Mouse (Mus musculus): ENCODE data around the gene Fndc11.
"Not testable (repeated sequence)": the region's sequence is repeated elsewhere in the genome, so short reads cannot be mapped to it uniquely, and the experiment has no call there.

The Fndc11 gene

GRCm38 (mm10) chr2:181219538-181220216 is at the start of gene Fndc11:
Gene Fndc11, plus strand, starts transcription at chr2:181220013.
- peak; percentile 45 for DNase-seq

DNA sequence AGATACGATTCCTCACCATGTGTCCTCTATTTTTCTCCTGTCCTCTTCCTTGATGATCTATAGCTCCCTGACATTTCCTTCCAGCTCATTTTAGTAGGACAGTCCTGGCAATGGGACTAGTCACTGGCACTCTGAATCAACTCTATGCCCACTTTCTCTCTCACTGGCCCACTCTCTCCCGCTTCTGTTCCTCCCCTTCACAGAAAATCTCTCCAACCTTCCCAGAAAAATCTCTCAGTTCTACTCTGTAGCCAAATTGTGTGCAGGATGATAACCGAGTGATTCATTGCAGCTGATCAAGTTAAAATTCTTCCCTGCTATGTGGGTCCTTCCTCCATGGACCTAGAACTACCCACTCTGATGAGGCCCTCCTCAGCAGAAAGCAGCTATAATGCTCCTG is 45.2 kb upstream of the Fndc11 start:
- DNase-seq = no peak

DNA sequence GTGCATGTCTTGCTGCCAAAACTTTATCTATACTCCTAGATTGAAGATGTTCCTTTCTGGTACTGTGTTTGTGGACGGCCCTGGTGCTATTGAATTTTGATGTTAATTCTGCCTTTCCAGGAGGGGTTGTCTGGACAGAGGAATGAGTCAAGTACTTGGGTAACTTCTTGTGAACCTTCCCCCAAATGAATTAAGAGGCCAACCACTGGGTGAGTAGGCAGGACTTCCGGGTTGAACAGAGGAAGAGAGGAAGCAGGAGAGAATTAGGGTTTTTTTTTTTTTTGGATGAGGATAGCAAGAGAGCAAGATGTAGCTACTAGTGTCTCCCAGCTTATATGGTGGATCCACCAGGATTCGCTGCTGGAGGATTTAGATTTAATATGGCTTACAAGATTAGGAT is 41.8 kb upstream of the Fndc11 start:
- no peak for DNase-seq

GRCm38 (mm10) chr2:181178471-181178870 is 41.3 kb upstream of the Fndc11 start:
- DNase-seq = no peak

DNA sequence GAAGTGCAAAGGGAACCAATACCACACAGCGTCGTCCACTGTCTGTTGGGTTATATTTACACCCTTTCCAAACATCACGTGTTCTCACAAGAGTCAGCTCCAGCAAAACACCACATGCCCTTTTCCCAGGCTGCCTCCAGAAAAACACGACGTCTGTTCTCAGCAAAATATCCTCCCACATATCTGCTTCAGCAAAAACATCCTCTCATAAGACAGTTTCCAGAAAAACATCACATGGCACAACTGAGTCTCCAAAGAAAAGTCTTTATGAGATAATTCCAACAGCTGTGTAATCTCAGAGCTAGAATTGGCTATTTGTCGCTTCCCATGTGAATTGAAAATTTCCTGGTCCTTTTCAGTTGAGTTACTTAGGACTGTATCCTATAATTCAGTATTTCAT is 38.9 kb upstream of the Fndc11 start:
- DNase-seq = no peak

DNA sequence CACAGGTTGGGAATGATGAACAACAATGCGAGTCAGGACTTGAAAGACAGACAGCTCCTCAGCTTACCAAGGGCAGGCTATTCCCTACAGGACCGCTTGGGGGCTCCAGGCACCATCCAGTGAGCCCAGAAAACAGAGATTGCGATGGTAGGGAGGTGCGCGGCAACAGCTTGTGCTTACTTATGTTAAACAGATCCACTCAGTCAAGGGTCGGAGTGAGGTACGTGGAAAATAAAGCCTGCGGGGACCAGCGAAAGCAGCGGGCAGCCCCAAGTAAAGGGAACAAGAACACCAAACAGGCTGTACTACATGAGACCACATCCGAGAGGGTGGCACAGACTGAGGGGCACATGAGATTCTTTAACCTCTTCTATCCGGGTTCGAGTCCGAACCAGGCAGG is 33.2 kb upstream of the Fndc11 start:
- peak; percentile 87 for DNase-seq

DNA sequence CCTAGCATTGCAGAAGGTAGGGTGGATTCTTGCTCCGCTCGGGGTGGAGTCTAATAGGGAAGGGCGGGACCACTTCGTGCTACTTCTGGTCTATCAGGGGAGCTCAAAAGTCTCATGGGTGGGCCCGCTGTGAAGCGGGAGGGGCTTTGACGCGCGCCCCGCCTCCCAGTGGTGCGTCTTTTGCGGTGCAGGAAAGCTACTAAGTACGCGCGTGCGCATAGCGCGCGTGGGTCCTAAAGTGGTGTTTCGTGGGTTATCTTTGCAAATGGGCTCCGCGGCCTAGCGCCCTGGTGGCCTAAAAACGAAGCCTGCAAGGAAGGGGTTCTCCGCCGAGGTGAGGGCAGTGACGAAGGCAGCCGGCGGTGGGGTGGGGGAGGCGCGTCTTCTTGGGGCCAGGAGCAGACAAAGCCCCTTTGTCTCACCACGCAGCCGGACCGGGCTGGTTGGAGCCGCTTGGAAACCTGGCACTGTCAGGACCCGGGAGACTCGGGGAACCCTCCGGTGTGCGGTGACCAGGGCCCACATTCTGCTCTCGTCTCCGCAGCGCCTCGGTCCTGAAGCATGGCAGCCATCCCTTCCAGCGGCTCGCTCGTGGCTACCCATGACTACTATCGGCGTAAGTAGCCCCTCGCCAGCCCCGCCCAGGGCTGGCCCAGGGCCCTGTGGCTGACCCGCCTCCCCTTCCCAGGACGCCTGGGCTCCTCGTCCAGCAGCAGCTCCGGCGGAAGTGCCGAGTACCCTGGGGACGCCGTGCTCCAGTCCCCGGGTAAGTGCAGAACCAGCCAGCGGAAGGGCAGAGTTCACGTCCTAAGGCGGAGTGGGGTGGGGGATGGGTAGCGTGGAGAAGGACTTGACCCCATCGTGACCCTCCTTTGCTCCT is 32.5 kb upstream of the Fndc11 start, which contains the start of gene Ppdpf:
TSS of gene Ppdpf (plus strand) at position 127 of the 880 bp plus-strand sequence.
- DNase-seq = peak; percentile 95

DNA sequence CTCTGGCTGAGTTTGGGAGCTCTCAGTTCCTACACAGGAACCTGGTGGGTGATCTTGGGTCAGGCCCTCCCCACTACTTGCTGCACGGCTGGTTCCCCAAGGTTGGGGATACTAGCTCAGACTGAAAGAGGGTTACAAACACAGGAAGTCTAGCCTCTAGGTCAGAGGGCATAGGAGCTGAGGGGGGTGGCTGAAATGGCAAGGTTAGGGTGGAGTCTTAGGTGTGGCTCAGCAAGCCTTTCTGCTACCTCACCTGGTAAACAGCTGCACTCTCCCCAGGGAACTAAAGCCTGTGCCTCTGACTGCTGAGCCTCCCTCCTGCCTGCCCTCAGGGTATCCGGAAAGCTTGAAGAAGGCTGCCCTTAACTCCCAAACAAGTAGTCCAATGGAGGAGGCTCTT is 31.1 kb upstream of the Fndc11 start:
- DNase-seq = no peak

DNA sequence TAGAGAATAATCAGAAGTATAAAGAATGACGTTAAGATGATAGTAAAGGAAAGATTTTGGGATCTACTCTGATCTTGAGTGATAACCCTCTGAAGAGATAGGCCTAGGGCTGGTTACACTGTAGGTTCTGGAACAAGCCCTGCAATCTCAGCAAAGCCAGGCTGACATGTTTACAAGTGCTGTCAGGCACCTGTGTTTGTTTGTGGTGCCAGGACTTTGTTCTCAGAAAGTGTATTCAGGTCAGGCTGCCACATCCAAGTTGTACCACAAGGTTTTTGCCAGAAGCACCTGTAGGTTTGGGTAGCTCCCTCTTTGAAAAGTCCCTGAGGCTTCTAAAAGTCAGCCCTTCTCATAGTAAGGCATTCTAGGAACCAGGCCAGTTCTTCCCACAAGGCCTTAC is 30.5 kb upstream of the Fndc11 start:
- no peak for DNase-seq

- not testable (repeated sequence) for DNase-seq
Measured at GRCm38 (mm10) chr2:181191385-181191784, 28.4 kb upstream of the Fndc11 start.

- no peak for DNase-seq
Measured at GRCm38 (mm10) chr2:181191936-181192335, 27.9 kb upstream of the Fndc11 start.

DNA sequence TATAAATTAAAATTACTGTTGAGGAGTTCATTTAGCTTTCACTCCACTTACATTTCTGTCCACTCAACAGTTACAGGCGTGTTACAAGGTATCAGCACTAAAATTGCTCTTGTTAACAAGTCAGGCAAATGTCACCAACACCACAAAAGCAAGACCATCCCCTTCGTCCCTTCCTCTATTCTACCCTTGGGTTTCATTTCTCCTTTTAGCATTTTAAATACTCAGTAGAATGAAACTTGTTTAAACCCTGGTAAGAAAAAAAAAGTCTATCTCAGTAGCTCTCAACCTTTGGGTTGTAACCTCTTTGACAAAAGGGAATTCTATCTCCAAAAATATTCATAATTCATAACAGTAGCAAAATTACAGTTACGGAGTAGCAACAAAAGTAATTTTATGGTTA is 26.8 kb upstream of the Fndc11 start:
- DNase-seq = no peak

- DNase-seq = no peak
Measured at GRCm38 (mm10) chr2:181196628-181197300, 23.0 kb upstream of the Fndc11 start.

DNA sequence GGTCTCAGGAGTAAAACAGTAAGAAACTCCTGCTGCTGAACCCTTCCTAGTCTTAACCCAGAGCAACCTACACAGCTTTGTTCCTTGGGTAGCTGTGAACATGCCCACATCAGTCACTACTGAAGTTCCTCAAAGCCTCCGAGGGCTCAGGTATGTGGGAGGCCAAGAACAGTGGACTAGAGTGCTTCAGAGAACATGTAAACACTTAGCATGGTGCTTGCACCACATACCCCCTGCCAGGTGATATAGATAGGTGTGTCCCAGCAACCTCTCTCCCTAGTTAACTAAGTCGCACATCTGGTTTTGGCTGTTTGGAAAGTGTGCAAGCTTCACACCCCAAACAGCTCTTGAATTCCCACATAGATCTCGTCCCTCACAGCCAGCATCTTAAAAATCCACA is 18.2 kb upstream of the Fndc11 start:
- no peak for DNase-seq

GRCm38 (mm10) chr2:181202422-181202821 is 17.4 kb upstream of the Fndc11 start, which contains the start of gene Ptk6:
Gene Ptk6, minus strand, starts transcription at chr2:181202789.
- no peak for DNase-seq

DNA sequence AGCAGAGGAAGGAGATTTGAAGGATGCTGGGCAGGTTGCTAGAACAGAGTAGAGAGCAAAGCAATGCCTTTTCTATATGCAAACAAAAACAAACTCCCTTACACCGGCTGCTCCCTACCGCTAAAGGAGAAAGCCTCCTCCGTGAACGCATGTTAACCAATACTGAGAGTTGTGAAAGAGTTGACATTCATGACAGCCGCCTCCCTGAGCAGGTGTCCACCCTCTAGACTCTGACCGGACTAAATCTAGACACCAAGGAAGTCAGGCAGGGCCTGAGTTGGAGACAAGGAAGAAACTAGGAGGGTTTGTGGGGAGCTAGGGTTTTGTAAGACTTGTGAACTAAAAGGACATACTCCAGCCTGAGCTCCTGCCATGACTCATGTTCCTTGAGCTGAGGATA is 16.9 kb upstream of the Fndc11 start:
- no peak for DNase-seq

DNA sequence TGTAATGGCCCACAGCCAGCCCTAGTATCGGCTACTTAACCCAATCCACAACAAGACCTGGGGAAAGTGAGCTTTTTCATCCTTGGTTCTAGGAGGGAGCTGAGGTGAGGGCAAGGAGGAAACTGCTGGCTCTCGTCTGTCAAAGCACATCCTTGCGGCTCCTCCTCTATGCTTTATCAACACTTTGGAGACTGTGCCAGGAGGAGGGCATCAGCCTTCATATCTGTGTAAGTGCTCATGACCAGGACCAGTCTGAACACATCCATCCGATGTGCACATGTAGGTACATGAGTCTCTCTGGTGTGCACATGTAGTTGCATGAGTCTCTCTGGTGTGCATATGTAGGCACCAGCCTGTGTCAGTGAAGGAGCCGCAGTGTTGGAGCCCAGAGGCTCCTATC is 14.1 kb upstream of the Fndc11 start:
- no peak for DNase-seq

DNA sequence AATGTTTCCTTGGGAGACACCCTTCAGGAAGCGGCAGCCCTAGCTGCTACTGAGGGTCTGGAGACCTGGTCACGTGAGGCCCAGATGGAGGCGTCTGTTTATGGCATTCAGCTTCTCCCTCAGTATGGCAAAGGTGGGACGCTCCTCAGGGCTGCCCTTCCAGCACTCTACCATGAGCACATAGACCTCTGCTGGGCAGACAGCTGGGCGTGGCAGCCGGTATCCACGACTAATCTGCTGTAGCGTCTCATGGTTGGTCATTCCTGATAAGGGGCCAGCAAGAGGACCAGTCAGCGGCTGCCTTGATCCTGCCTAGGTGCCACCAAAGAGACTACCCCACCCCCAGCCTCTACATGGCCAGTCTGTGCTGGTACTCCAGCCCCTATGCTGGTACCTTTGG is 13.7 kb upstream of the Fndc11 start:
- no peak for DNase-seq

DNA sequence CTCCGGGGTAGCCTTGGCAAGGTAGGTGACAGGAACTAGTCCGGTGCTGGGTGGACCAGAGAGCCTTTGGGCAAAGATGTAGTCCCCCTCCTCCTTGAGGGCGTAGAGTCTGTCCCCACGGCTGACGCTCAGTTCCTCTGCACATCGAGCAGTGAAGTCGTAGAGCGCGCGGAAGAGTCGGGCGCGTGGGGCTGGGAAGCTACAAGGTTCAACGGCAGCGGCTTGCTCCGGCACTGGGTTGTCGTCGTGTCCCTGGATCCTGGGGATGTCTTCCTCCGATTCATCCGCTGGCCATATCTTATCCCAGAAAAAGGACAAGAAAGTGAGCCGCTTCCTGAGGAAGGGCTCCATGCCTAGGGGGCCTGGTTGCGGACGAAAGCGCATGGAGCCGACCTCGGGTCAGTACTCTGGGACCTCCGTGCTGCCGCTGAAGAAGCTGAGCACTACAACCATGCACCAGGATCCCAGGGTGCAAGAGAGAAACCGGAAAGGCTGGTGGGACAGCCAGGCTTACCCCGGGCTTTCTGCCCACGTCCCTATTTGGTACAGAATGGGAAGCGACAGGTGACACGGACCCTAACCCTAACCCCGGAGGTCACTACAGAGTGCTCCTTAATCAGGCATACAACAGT is 7.3 kb upstream of the Fndc11 start:
- DNase-seq = no peak

DNA sequence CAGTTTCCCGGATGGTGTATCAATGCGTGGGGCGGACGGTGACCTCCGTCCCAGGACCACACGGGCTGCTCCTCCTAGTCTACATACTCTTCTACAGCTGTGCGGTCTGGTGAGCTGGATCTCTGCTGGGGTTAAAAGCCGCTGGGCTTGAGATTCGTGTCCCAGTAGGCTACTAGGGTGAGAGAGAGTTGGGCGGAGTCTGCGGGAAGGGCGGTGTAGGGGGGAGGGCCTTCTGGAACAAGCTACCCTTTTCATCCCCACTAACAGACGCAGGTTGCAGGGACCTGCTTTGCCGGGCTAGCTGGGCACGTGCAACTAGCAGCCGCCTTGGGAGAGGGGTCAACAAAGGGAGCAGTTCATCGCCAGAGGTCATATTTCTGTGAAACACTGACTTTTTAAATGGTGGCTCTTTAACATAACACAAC is 6.8 kb upstream of the Fndc11 start, which contains the start of gene Srms:
TSS of gene Srms (minus strand) at position 165 of the 425 bp plus-strand sequence.
- DNase-seq = no peak

- DNase-seq = no peak
Measured at GRCm38 (mm10) chr2:181216037-181216436, 3.8 kb upstream of the Fndc11 start.

GRCm38 (mm10) chr2:181218881-181219485 is 830 bp upstream of the Fndc11 start:
- DNase-seq = no peak

DNA sequence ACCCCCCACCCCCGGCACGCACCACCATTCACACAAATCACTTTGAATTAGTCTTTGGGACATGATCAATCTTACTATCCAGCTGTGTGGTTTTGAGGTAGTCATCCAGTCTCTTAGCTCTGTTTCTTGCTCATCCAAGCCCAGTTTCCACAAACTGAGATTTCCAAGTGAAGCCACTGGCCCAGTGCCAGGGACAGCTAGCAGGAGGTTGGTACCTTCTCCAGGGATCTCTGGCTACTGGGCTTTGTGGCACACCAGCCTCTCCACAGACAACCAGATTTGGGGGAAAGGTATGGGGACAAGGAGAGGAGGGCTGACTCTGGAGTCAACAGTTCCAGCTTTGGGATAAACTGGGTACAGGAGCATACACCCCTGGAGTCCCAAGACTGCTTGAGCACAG is 548 bp downstream of the Fndc11 start:
- DNase-seq = no peak

All from layer of hippocampus, adult 9-11 months (tissue).